Mouse (Mus musculus) embryonic facial prominence, embryonic 15.5 days (tissue): ENCODE data around the gene Tsku. TPM values are rescaled to one million over a fixed set of nuclear protein-coding genes. Genes with fewer than 3 reads are reported as not detected.

Experiments used
- ATAC-seq: fragments of 200-750 bp; cut with Nextera tagmentation; 2 replicates; pipeline ENCODE4 v1.8.0; 2017; ENCODE audit warnings: low read depth, moderate TSS enrichment; ENCODE audit not compliant: insufficient number of reproducible peaks, low FRiP score, low TSS enrichment
- H3K27ac ChIP-seq: fragments of 300-500 bp; sonication (generic); replicated peaks from 2 replicates; pipeline ENCODE4 v1.5.1; 2015; ENCODE audit warnings: mild to moderate bottlenecking, inconsistent platforms
- H3K27me3 ChIP-seq: fragments of 300-500 bp; sonication (generic); 2 replicates; pipeline ENCODE4 v1.6.1; 2015; ENCODE audit warnings: inconsistent platforms
- H3K36me3 ChIP-seq: fragments of 300-500 bp; sonication (generic); 2 replicates; pipeline ENCODE4 v1.6.1; 2015; ENCODE audit warnings: mild to moderate bottlenecking, inconsistent platforms
- H3K4me1 ChIP-seq: fragments of 300-500 bp; sonication (generic); 2 replicates; pipeline ENCODE4 v1.6.1; 2015; ENCODE audit warnings: inconsistent platforms
- H3K4me2 ChIP-seq: fragments of 300-500 bp; sonication (generic); replicated peaks from 2 replicates; pipeline ENCODE4 v1.6.1; 2015; ENCODE audit warnings: mild to moderate bottlenecking, inconsistent platforms
- H3K4me3 ChIP-seq: fragments of 300-500 bp; sonication (generic); replicated peaks from 2 replicates; pipeline ENCODE4 v1.5.1; 2015; ENCODE audit warnings: mild to moderate bottlenecking, inconsistent platforms
- H3K9ac ChIP-seq: fragments of 300-500 bp; sonication (generic); 2 replicates; pipeline ENCODE4 v1.6.1; 2015; ENCODE audit warnings: inconsistent platforms
- H3K9me3 ChIP-seq: fragments of 300-500 bp; sonication (generic); replicated peaks from 2 replicates; pipeline ENCODE4 v1.6.1; 2016; ENCODE audit warnings: inconsistent platforms
- WGBS: fragments of 180-500 bp; shearing (Covaris S2); methylation state at CpG from one replicate; pipeline ENCODE4 v1.1.7; 2015; 5-methylcytosine and 5-hydroxymethylcytosine counted together
- polyA plus RNA-seq: library from polyadenylated mRNA; unstranded; fragments of >200 nt; fragmentation: Nextera tagmentation; extraction: Ambion mirVana; gene quantifications from 2 replicates; pipeline ENCODE4 v1.2.1, GENCODE M21; 2015

Tsku gene
- polyA plus RNA-seq, 1 experiment from 2014 or later: 20.7 TPM

DNA sequence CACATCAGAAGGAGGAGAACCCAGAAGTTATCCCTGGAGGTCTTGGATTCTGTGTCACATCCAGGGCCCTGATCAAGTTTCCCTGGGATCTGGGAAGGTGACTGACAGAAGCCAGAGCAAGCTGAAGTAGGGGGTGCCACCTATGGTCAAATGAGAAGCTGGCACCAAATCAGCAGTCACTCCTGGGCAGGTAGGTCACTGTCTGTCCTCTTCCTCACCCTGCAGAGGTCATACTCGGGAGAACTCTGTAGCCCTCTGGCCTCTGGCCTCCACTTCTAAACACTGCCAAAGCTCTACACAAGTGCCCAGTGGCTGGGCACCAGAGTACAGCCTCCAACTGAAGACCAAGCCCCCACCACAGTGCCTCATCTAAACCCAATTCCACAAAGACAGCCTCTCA lies 3.1 kb downstream of the Tsku start:
- H3K36me3 ChIP-seq: 0 out of 2 replicates have a peak, but pooled peaks cover under 1% of the 10 kb centered on the region
- ATAC-seq: no peak
- H3K9me3 ChIP-seq: no peaks in the 10 kb centered on the region
- 74% methylated on average over 1 of the region's 1 CpGs for WGBS
- H3K27me3 ChIP-seq: no peaks in the 10 kb centered on the region
- no peak overlapping the region for H3K4me2 ChIP-seq
- H3K4me1 ChIP-seq: peaks cover 77% of the 10 kb centered on the region
- no peak overlapping the region for H3K9ac ChIP-seq
- no peak overlapping the region for H3K4me3 ChIP-seq
- no peak overlapping the region for H3K27ac ChIP-seq

GRCm38 (mm10) chr7:98357324-98357723 lies 3.8 kb downstream of the Tsku start:
- no peaks in the 10 kb centered on the region for H3K27me3 ChIP-seq
- no peaks in the 10 kb centered on the region for H3K9me3 ChIP-seq
- no peak for ATAC-seq
- 77% methylated on average over 5 of the region's 5 CpGs for WGBS
- peaks cover 7% of the 10 kb centered on the region for H3K36me3 ChIP-seq
- no peak overlapping the region for H3K9ac ChIP-seq
- H3K4me1 ChIP-seq: peaks cover 71% of the 10 kb centered on the region
- no peak overlapping the region for H3K27ac ChIP-seq
- no peak overlapping the region for H3K4me2 ChIP-seq
- H3K4me3 ChIP-seq: no peak overlapping the region

DNA sequence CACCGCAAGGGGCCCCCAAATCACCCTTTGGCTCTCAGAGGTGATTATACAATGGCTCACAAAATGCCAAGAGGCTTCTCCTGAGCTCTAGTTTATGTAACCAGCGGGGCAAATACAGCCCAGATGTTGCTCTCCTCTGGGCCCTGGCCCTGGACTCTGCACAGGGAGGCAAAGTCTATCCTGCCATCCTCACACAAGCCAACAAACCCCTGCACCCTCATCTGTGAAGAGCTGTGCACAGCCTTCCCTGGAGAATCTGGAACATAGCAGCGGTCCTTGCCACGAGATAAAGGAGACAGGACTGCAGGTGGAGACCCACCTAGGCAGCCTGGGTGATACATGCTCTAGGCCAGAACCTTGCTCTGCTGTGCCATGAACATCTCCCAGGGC lies 6.2 kb downstream of the Tsku start:
- Histone ChIP-seq H3K4me2 (peak overlapping the region; percentile 15; the same call in 1 of the 2 replicates), H3K27me3 (no peaks in the 10 kb centered on the region), H3K36me3 (peaks cover 30% of the 10 kb centered on the region), H3K27ac (peak overlapping the region; percentile 71), H3K4me1 (peaks cover 66% of the 10 kb centered on the region), H3K4me3 (no peak overlapping the region), H3K9me3 (no peaks in the 10 kb centered on the region), H3K9ac (no peak overlapping the region)
- 23% methylated on average over 4 of the region's 4 CpGs for WGBS
- ATAC-seq: no peak

DNA sequence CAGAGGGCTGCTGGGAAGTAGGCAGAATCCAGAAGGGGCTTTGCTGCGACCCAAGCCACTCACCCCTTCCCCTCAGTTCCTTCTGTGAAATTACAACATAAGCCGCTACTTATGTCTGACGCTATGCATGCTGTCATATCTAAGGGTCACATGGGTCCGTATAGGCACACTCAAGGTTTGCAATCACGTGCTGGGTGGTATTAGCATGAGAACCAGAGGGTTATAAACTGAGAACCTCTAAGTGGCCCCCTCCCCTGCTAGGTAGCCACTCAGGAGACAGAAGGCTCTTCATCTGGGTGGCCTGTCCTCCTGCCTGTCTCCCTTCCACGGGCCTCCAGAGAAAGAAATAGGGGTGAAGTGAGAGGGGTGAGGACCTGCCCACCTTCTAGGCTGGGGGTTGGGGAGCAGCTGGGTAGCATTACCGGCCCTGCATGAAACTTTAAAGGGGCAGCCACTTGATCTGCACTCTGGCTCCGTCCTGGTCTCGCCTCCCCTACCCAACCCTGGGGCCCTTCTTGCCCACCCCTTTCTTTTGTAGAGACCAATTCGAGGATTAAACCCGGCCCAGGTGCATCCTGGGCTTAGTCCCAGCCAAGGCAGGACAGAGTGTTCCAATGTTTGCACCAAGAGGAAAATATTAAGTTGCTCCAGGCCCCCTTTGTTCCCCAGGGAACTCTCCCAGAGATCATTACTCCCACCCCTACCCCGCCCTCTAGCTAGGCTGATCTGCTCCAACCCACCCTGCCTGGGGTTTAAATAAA lies 6.8 kb downstream of the Tsku start:
- peak; percentile 73 for ATAC-seq
- H3K27ac ChIP-seq: peak overlapping the region; percentile 71
- H3K36me3 ChIP-seq: peaks cover 33% of the 10 kb centered on the region
- H3K4me2 ChIP-seq: peak overlapping the region; percentile 15; the same call in 1 of the 2 replicates
- H3K9me3 ChIP-seq: no peaks in the 10 kb centered on the region
- no peak overlapping the region for H3K9ac ChIP-seq
- H3K27me3 ChIP-seq: no peaks in the 10 kb centered on the region
- peaks cover 60% of the 10 kb centered on the region for H3K4me1 ChIP-seq
- no peak overlapping the region for H3K4me3 ChIP-seq
- WGBS: 16% methylated on average over 12 of the region's 12 CpGs

- peaks cover 33% of the 10 kb centered on the region for H3K36me3 ChIP-seq
- peak overlapping the region; percentile 71 for H3K27ac ChIP-seq
- H3K9ac ChIP-seq: no peak overlapping the region
- H3K4me1 ChIP-seq: peaks cover 53% of the 10 kb centered on the region
- no peak overlapping the region for H3K4me3 ChIP-seq
- 90% methylated on average over 5 of the region's 5 CpGs for WGBS
- no peak overlapping the region for H3K4me2 ChIP-seq
- no peaks in the 10 kb centered on the region for H3K27me3 ChIP-seq
- H3K9me3 ChIP-seq: no peaks in the 10 kb centered on the region
- ATAC-seq: no peak
Measured at GRCm38 (mm10) chr7:98353616-98354015, 7.5 kb downstream of the Tsku start.

DNA sequence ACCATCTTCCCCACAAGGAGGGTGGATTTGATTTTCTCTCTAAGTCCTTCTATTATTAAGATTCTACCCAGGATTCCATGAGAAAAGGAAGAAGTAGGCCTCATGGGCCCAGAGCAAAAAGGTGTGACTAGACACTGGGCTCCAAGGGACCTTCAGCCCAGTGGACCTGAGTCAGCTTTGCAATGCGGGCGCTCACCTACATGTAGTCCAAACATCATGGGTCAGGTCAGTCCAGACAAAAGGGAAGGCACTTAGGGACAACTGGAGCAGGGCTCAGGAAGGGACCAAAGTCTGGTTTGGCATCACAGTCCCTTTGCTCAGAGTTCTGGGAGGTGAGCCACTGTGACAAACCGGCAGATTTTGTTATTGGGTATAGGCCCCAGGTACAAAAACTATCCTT lies 9.6 kb downstream of the Tsku start:
- Histone ChIP-seq H3K4me3 (no peak overlapping the region), H3K9ac (no peak overlapping the region), H3K36me3 (peaks cover 33% of the 10 kb centered on the region), H3K4me2 (no peak overlapping the region), H3K27me3 (no peaks in the 10 kb centered on the region), H3K9me3 (no peaks in the 10 kb centered on the region), H3K4me1 (peaks cover 32% of the 10 kb centered on the region), H3K27ac (no peak overlapping the region)
- no peak for ATAC-seq
- WGBS: 97% methylated on average over 3 of the region's 3 CpGs

- ATAC-seq: no peak
- Histone ChIP-seq H3K4me2 (no peak overlapping the region), H3K4me1 (peaks cover 15% of the 10 kb centered on the region), H3K4me3 (no peak overlapping the region), H3K27ac (no peak overlapping the region), H3K9me3 (no peaks in the 10 kb centered on the region), H3K36me3 (peaks cover 33% of the 10 kb centered on the region), H3K27me3 (no peaks in the 10 kb centered on the region), H3K9ac (no peak overlapping the region)
- WGBS: 90% methylated on average over 6 of the region's 6 CpGs
Measured at GRCm38 (mm10) chr7:98349821-98350220, 11.3 kb downstream of the Tsku start.

- WGBS: 32% methylated on average over 5 of the region's 5 CpGs
- H3K4me1 ChIP-seq: peaks cover 7% of the 10 kb centered on the region
- no peaks in the 10 kb centered on the region for H3K9me3 ChIP-seq
- H3K36me3 ChIP-seq: peaks cover 33% of the 10 kb centered on the region
- no peak overlapping the region for H3K4me3 ChIP-seq
- no peak overlapping the region for H3K27ac ChIP-seq
- no peak overlapping the region for H3K4me2 ChIP-seq
- H3K9ac ChIP-seq: no peak overlapping the region
- no peaks in the 10 kb centered on the region for H3K27me3 ChIP-seq
- 0 out of 2 replicates have a peak, but pooled peaks have one; percentile 3 for ATAC-seq
Measured at GRCm38 (mm10) chr7:98349096-98349495, 12.0 kb downstream of the Tsku start.

DNA sequence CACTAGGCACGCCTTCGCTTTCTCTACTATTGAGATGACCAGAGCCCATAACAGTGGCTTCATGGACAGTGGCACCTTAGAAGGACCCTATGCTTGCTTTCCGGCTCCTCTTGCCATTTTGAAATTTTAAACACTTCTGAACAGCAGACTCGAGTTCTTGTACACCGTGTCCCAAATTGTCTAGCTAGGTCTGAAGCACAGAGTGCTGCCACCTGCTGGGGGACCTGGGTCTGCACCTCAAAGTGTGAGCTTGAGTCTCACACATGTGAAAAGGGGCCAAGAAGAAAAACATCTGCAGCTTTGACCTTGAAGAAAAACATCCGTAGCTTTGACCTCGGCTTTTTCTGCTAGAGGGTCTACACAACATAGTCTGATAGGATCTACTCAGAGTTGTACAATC lies 13.1 kb downstream of the Tsku start:
- Histone ChIP-seq H3K4me2 (no peak overlapping the region), H3K4me1 (no peaks in the 10 kb centered on the region), H3K9ac (no peak overlapping the region), H3K36me3 (peaks cover 33% of the 10 kb centered on the region), H3K9me3 (no peaks in the 10 kb centered on the region), H3K27ac (no peak overlapping the region), H3K4me3 (no peak overlapping the region), H3K27me3 (no peaks in the 10 kb centered on the region)
- 47% methylated on average over 7 of the region's 7 CpGs for WGBS
- no peak for ATAC-seq

- Histone ChIP-seq H3K27ac (no peak overlapping the region), H3K9ac (no peak overlapping the region), H3K36me3 (peaks cover 27% of the 10 kb centered on the region), H3K4me1 (no peaks in the 10 kb centered on the region), H3K9me3 (no peaks in the 10 kb centered on the region), H3K27me3 (no peaks in the 10 kb centered on the region), H3K4me3 (no peak overlapping the region), H3K4me2 (no peak overlapping the region)
- 76% methylated on average over 5 of the region's 5 CpGs for WGBS
- ATAC-seq: no peak
Measured at GRCm38 (mm10) chr7:98347471-98347870, 13.7 kb downstream of the Tsku start.

DNA sequence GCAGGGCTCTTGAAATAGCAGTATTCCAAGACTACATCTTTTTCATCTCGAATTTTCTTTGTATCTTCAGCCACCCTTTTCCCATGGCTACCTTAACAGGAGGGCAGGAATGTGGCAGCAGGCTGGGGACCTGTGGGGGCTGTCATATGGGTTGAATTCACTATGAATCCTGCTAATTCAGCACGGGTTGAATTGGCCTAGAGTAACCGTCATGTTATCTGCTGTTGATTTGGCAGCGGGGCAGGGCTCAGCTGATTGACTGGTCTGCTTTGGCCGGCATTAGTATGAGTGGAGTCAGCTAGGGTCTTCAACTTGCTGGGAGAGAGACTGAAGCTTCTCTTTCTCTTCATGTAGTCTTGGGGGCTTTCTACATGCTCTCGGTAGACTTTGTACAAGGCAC lies 16.1 kb downstream of the Tsku start:
- 46% methylated on average over 6 of the region's 6 CpGs for WGBS
- ATAC-seq: no peak
- no peaks in the 10 kb centered on the region for H3K4me1 ChIP-seq
- H3K27me3 ChIP-seq: no peaks in the 10 kb centered on the region
- peaks cover 5% of the 10 kb centered on the region; the same call in 1 of the 2 replicates for H3K36me3 ChIP-seq
- H3K9me3 ChIP-seq: no peaks in the 10 kb centered on the region
- H3K4me3 ChIP-seq: no peak overlapping the region
- H3K4me2 ChIP-seq: no peak overlapping the region
- H3K27ac ChIP-seq: no peak overlapping the region
- H3K9ac ChIP-seq: no peak overlapping the region

GRCm38 (mm10) chr7:98344361-98344760 lies 16.8 kb downstream of the Tsku start:
- no peaks in the 10 kb centered on the region for H3K27me3 ChIP-seq
- H3K9me3 ChIP-seq: no peaks in the 10 kb centered on the region
- no peak for ATAC-seq
- WGBS: 26% methylated on average over 3 of the region's 3 CpGs
- no peak overlapping the region for H3K27ac ChIP-seq
- H3K4me3 ChIP-seq: no peak overlapping the region
- H3K4me2 ChIP-seq: no peak overlapping the region
- no peaks in the 10 kb centered on the region for H3K4me1 ChIP-seq
- H3K9ac ChIP-seq: no peak overlapping the region
- no peaks in the 10 kb centered on the region for H3K36me3 ChIP-seq
